Mouse (Mus musculus) hindbrain, embryonic 10.5 days (tissue): ENCODE results near the gene A3galt2. TPM values are rescaled to one million over a fixed set of nuclear protein-coding genes. Genes with fewer than 3 reads are reported as not detected.

Source experiments
- DNase-seq: peaks from one replicate; pipeline ENCODE4 v3.0.0-alpha.2; 2017; ENCODE audit warnings: low spot score
- H3K27ac ChIP-seq: fragments of 300-500 bp; sonication (generic); 2 replicates; pipeline ENCODE4 v1.5.1; 2016; ENCODE audit warnings: mild to moderate bottlenecking, moderate library complexity
- H3K27me3 ChIP-seq: fragments of 300-500 bp; sonication (generic); 2 replicates; pipeline ENCODE4 v1.6.1; 2016; ENCODE audit warnings: mild to moderate bottlenecking; ENCODE audit not compliant: poor library complexity, insufficient read depth, severe bottlenecking
- H3K36me3 ChIP-seq: fragments of 300-500 bp; sonication (generic); 2 replicates; pipeline ENCODE4 v1.6.1; 2016; ENCODE audit warnings: mild to moderate bottlenecking, moderate library complexity
- H3K4me1 ChIP-seq: fragments of 300-500 bp; sonication (generic); replicated peaks from 2 replicates; pipeline ENCODE4 v1.6.1; 2016; ENCODE audit warnings: mild to moderate bottlenecking
- H3K4me3 ChIP-seq: fragments of 300-500 bp; sonication (generic); 2 replicates; pipeline ENCODE4 v1.5.1; 2016; ENCODE audit warnings: mild to moderate bottlenecking, moderate library complexity
- H3K9me3 ChIP-seq: fragments of 300-500 bp; sonication (generic); 2 replicates; pipeline ENCODE4 v1.6.1; 2016; ENCODE audit warnings: mild to moderate bottlenecking, moderate library complexity
- WGBS: fragments of 180-500 bp; shearing (Covaris S2); methylation state at CpG from one replicate; pipeline ENCODE4 v1.1.7; 2016; 5-methylcytosine and 5-hydroxymethylcytosine counted together
- polyA plus RNA-seq: library from polyadenylated mRNA; unstranded; fragments of >200 nt; fragmentation: Nextera tagmentation; extraction: Ambion mirVana; gene quantifications from 2 replicates; pipeline ENCODE4 v1.2.1, GENCODE M21; 2016

A3galt2 gene
- polyA plus RNA-seq, 1 experiment from 2014 or later = 0.18 TPM

DNA sequence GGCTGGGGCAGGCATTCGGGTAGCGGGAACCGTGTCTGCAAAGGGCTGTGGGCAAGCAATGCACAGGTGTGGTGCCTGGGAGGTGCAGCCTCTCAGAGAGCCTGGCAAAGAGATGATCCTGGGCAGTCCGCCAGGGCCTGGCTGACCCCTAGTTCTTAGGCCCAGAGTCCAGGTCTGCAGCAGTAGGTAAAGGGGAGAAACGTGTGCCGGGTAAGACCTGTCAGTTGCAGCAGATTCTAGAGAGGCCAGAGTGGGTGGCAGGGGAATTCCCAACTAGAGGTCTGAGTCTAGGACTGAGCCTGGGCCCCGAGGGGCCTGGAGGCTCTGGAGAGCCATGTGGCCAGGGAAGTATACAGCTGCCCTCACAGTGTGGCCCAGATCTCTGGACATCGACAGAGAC is 39.0 kb downstream of the A3galt2 start:
- DNase-seq = no peak
- H3K27ac ChIP-seq = no peak overlapping the region
- peaks cover 62% of the 10 kb centered on the region for H3K36me3 ChIP-seq
- 91% methylated on average over 8 of the region's 8 CpGs for WGBS
- H3K27me3 ChIP-seq = no peaks in the 10 kb centered on the region
- no peaks in the 10 kb centered on the region for H3K9me3 ChIP-seq
- H3K4me1 ChIP-seq = peaks cover 91% of the 10 kb centered on the region
- no peak overlapping the region for H3K4me3 ChIP-seq

GRCm38 (mm10) chr4:128795596-128795995 is 40.4 kb downstream of the A3galt2 start:
- H3K27me3 ChIP-seq = no peaks in the 10 kb centered on the region
- WGBS = 7% methylated on average over 9 of the region's 9 CpGs
- peak overlapping the region; percentile 20; the same call in 1 of the 2 replicates for H3K4me3 ChIP-seq
- DNase-seq = peak; percentile 73
- H3K36me3 ChIP-seq = peaks cover 56% of the 10 kb centered on the region
- H3K27ac ChIP-seq = peak overlapping the region; percentile 81
- H3K4me1 ChIP-seq = peaks cover 93% of the 10 kb centered on the region
- H3K9me3 ChIP-seq = no peaks in the 10 kb centered on the region

- no peak for DNase-seq
- 60% methylated on average over 8 of the region's 8 CpGs for WGBS
- Histone ChIP-seq H3K27ac (peak overlapping the region; percentile 81), H3K36me3 (peaks cover 56% of the 10 kb centered on the region), H3K4me1 (peaks cover 93% of the 10 kb centered on the region), H3K4me3 (0 out of 2 replicates have a peak overlapping the region, but pooled peaks have one; percentile 20), H3K27me3 (no peaks in the 10 kb centered on the region), H3K9me3 (no peaks in the 10 kb centered on the region)
Measured at GRCm38 (mm10) chr4:128796788-128797187, 41.6 kb downstream of the A3galt2 start.

GRCm38 (mm10) chr4:128801675-128802465 is 46.7 kb downstream of the A3galt2 start:
- Histone ChIP-seq H3K27me3 (no peaks in the 10 kb centered on the region), H3K9me3 (no peaks in the 10 kb centered on the region), H3K27ac (peak overlapping the region; percentile 41; the same call in 1 of the 2 replicates), H3K4me1 (peaks cover 87% of the 10 kb centered on the region), H3K4me3 (peak overlapping the region; percentile 11; the same call in 1 of the 2 replicates), H3K36me3 (peaks cover 23% of the 10 kb centered on the region)
- DNase-seq = no peak
- WGBS = 63% methylated on average over 9 of the region's 9 CpGs

- H3K4me3 ChIP-seq = peak overlapping the region; percentile 84
- DNase-seq = no peak
- H3K4me1 ChIP-seq = peaks cover 75% of the 10 kb centered on the region
- no peaks in the 10 kb centered on the region for H3K27me3 ChIP-seq
- peak overlapping the region; percentile 99 for H3K27ac ChIP-seq
- no peaks in the 10 kb centered on the region for H3K9me3 ChIP-seq
- H3K36me3 ChIP-seq = peaks cover 23% of the 10 kb centered on the region
- 45% methylated on average over 5 of the region's 5 CpGs for WGBS
Measured at GRCm38 (mm10) chr4:128803569-128803968, 48.4 kb downstream of the A3galt2 start.

- no peaks in the 10 kb centered on the region for H3K9me3 ChIP-seq
- H3K36me3 ChIP-seq = peaks cover 23% of the 10 kb centered on the region
- peaks cover 65% of the 10 kb centered on the region for H3K4me1 ChIP-seq
- 4% methylated on average over 6 of the region's 6 CpGs for WGBS
- peak overlapping the region; percentile 99 for H3K27ac ChIP-seq
- peak; percentile 52 for DNase-seq
- peak overlapping the region; percentile 84 for H3K4me3 ChIP-seq
- no peaks in the 10 kb centered on the region for H3K27me3 ChIP-seq
Measured at GRCm38 (mm10) chr4:128804426-128805149, 49.4 kb downstream of the A3galt2 start.

DNA sequence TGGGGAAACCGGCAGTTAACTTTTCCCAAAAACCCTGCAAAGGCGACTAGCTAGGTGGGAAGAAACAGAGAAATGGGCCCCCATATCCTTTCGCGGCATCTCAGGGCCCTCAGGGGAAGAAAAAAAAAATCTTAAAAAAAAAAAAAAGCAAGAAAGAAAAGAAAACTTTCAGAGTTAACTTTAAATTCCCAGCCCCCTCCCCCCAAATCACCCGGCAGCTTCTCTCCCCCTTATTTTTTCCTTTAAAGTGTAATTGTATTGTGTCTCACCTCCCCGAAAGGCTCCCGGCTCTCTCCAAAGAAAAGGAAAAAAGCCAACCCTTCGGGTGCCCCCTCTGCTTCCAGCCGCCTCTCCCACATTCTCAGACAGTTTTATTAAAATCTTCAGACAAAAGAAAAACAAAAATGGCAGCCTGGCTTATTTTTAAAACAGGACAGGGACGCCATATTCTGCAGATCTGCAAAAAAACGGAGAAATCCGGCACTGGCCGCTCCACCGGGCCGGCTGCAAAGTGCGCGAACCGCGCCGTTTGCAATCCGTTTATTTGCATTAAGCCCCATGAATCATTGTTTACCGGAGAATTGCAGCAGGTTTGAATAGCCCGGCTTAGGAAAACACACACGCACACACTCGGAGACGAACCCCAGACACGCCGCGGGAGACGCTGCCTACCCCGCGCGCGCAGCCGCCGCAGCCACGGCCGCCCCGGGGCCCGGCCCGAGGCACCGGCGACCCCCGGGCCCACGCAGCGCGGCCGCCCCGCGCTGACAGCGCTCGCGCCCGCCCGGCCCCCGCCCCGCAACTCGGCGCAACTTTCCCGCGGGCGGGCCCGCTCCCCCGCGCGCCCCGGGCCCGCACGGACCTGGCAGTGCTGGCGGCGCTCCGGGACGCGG is 50.2 kb downstream of the A3galt2 start:
- DNase-seq = peak; percentile 55
- no peaks in the 10 kb centered on the region for H3K27me3 ChIP-seq
- 2% methylated on average over 74 of the region's 74 CpGs for WGBS
- peak overlapping the region; percentile 84 for H3K4me3 ChIP-seq
- H3K9me3 ChIP-seq = no peaks in the 10 kb centered on the region
- peak overlapping the region; percentile 99 for H3K27ac ChIP-seq
- peaks cover 19% of the 10 kb centered on the region for H3K36me3 ChIP-seq
- peaks cover 57% of the 10 kb centered on the region for H3K4me1 ChIP-seq

GRCm38 (mm10) chr4:128806043-128806826 is 51.1 kb downstream of the A3galt2 start, which contains the start of gene Zfp362:
Gene Zfp362, minus strand, starts transcription at chr4:128806045.
- WGBS = 5% methylated on average over 99 of the region's 111 CpGs
- H3K4me1 ChIP-seq = peaks cover 57% of the 10 kb centered on the region

GRCm38 (mm10) chr4:128806827-128807179 is 51.6 kb downstream of the A3galt2 start:
- Histone ChIP-seq H3K36me3 (0 out of 2 replicates have a peak, but pooled peaks cover 5% of the 10 kb centered on the region), H3K27ac (peak overlapping the region; percentile 99), H3K4me3 (peak overlapping the region; percentile 84), H3K9me3 (no peaks in the 10 kb centered on the region), H3K27me3 (no peaks in the 10 kb centered on the region), H3K4me1 (peaks cover 55% of the 10 kb centered on the region)
- no peak for DNase-seq
- under 1% methylated on average over 15 of the region's 15 CpGs for WGBS

More at GRCm38 (mm10) chr4:128806043-128806826, 51.1 kb downstream of the A3galt2 start, which contains the start of gene Zfp362:
- H3K27me3 ChIP-seq = no peaks in the 10 kb centered on the region
- peak; percentile 80 for DNase-seq
- H3K9me3 ChIP-seq = no peaks in the 10 kb centered on the region
- H3K27ac ChIP-seq = peak within 1 kb of the TSS; percentile 99
- H3K36me3 ChIP-seq = peaks cover 10% of the 10 kb centered on the region
- H3K4me3 ChIP-seq = peak within 1 kb of the TSS; percentile 84

DNA sequence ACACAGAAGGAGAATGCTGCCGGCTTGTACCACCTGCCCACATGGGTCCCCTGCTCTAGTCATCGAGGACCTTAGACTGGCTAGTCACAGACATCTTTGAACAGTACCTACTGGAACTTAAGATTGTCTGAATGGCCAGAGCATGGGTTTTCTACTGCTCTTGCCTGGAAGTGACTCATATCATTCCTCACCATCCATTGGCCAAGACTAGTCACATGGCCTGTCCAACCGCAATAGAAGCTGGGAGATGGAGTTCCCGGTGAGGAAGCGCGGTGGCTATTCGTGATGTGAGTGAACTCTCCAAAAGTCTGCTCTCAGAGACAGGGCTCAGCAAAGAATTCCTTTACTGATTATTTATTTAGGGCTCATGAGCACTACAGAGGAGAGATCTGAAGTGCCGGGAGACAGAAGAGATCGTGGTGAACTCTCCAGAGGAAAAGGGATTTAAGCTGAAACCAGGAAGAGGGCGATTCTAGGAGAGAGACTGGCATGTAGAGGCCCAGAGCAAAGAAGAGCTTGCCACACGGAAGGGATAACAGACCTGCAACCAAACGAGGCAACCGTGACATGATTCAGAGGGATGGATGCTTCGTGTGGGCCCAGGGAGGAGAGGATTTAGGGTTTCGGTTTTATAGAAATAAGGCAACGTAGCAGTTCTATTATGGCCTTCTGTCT is 56.4 kb downstream of the A3galt2 start:
- Histone ChIP-seq H3K9me3 (no peaks in the 10 kb centered on the region), H3K27me3 (no peaks in the 10 kb centered on the region), H3K27ac (peak overlapping the region; percentile 86), H3K36me3 (no peaks in the 10 kb centered on the region), H3K4me1 (peaks cover 31% of the 10 kb centered on the region), H3K4me3 (peak overlapping the region; percentile 63)
- DNase-seq = peak; percentile 80
- 18% methylated on average over 16 of the region's 16 CpGs for WGBS

DNA sequence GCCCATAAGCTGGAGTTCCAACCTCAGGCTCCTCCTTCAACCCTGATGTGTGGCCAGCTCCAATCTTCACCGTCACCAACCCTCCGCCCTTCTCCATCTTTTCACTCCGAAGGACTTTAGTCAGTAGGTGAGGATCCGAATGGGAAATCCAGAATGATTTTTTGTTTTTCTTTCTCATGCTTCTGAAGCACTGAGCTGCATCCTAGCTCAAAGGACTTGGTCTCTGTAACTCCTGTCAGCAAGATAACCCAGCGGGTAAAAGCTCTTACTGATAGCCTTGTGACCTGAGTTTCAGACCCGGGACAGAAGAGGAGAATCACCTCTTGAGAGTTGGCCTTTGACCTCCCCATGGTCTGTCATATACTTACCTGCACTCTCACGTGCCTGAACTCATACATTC is 61.8 kb downstream of the A3galt2 start:
- Histone ChIP-seq H3K4me1 (peaks cover 13% of the 10 kb centered on the region), H3K9me3 (no peaks in the 10 kb centered on the region), H3K36me3 (no peaks in the 10 kb centered on the region), H3K27ac (no peak overlapping the region), H3K4me3 (no peak overlapping the region), H3K27me3 (no peaks in the 10 kb centered on the region)
- DNase-seq = no peak
- 57% methylated on average over 7 of the region's 7 CpGs for WGBS
